Mouse (Mus musculus) stomach, embryonic 15.5 days (tissue): ENCODE results near the gene C87499. TPM values are rescaled to one million over a fixed set of nuclear protein-coding genes. Genes with fewer than 3 reads are reported as not detected.

Experiments used
- ATAC-seq: fragments of 200-750 bp; cut with Nextera tagmentation; 2 replicates; pipeline ENCODE4 v1.8.0; 2017; ENCODE audit warnings: low read depth, moderate number of reproducible peaks, moderate TSS enrichment; ENCODE audit not compliant: insufficient read depth, low FRiP score
- H3K27ac ChIP-seq: fragments of 300-500 bp; sonication (generic); 2 replicates; pipeline ENCODE4 v1.5.1; 2015; ENCODE audit warnings: mild to moderate bottlenecking, inconsistent platforms
- H3K27me3 ChIP-seq: fragments of 300-500 bp; sonication (generic); replicated peaks from 2 replicates; pipeline ENCODE4 v1.6.1; 2015; ENCODE audit warnings: inconsistent platforms
- H3K36me3 ChIP-seq: fragments of 300-500 bp; sonication (generic); 2 replicates; pipeline ENCODE4 v1.6.1; 2015; ENCODE audit warnings: inconsistent platforms
- H3K4me1 ChIP-seq: fragments of 300-500 bp; sonication (generic); 2 replicates; pipeline ENCODE4 v1.6.1; 2015; ENCODE audit warnings: inconsistent platforms
- H3K4me2 ChIP-seq: fragments of 300-500 bp; sonication (generic); 2 replicates; pipeline ENCODE4 v1.6.1; 2015; ENCODE audit warnings: mild to moderate bottlenecking, inconsistent platforms
- H3K4me3 ChIP-seq: fragments of 300-500 bp; sonication (generic); replicated peaks from 2 replicates; pipeline ENCODE4 v1.5.1; 2015; ENCODE audit warnings: inconsistent platforms
- H3K9ac ChIP-seq: fragments of 300-500 bp; sonication (generic); 2 replicates; pipeline ENCODE4 v1.6.1; 2015; ENCODE audit warnings: inconsistent platforms
- H3K9me3 ChIP-seq: fragments of 300-500 bp; sonication (generic); 2 replicates; pipeline ENCODE4 v1.6.1; 2016; ENCODE audit warnings: inconsistent platforms
- WGBS: fragments of 180-500 bp; shearing (Covaris S2); methylation state at CpG from one replicate; pipeline ENCODE4 v1.1.7; 2015; 5-methylcytosine and 5-hydroxymethylcytosine counted together
- polyA plus RNA-seq: library from polyadenylated mRNA; unstranded; fragments of >200 nt; fragmentation: Nextera tagmentation; extraction: Ambion mirVana; gene quantifications from 2 replicates; pipeline ENCODE4 v1.2.1, GENCODE M21; 2015

Gene C87499
- polyA plus RNA-seq, 1 experiment from 2014 or later = not detected

- Histone ChIP-seq H3K4me2 (no peak within 1 kb of the TSS), H3K9me3 (no peaks in the 10 kb centered on the region), H3K9ac (no peak within 1 kb of the TSS), H3K4me3 (no peak within 1 kb of the TSS), H3K27ac (no peak within 1 kb of the TSS), H3K36me3 (no peaks in the 10 kb centered on the region), H3K27me3 (no peaks in the 10 kb centered on the region), H3K4me1 (no peaks in the 10 kb centered on the region)
- no peak for ATAC-seq
- 79% methylated on average over 1 of the region's 1 CpGs for WGBS
These were observed 41.9 kb downstream of the C87499 start, which contains the start of gene Ifna9 for GRCm38 (mm10) chr4:88592285-88592684. Gene Ifna9, minus strand, starts transcription at chr4:88592385.

Other genes starting within 250 kb of the C87499 start
- gene Hacd4, start 195.5 kb downstream of the C87499 start, polyA plus RNA-seq = 12.0 and 13.4 TPM in 2 replicates
- gene Ifnb1, start 111.6 kb downstream of the C87499 start, polyA plus RNA-seq = not detected in 2 replicates
- gene Ifna15, start 76.2 kb downstream of the C87499 start, polyA plus RNA-seq = not detected in 2 replicates
- not detected in 2 replicates for gene Ifna14, start 62.6 kb downstream of the C87499 start, polyA plus RNA-seq
- not detected in 2 replicates for gene Ifna9, start 42.0 kb downstream of the C87499 start, polyA plus RNA-seq
- not detected in 2 replicates for gene Ifna12, start 31.0 kb downstream of the C87499 start, polyA plus RNA-seq
- gene Ifna13, start 10.0 kb upstream of the C87499 start, polyA plus RNA-seq = not detected in 2 replicates
- not detected in 2 replicates for gene Ifna16, start 42.5 kb upstream of the C87499 start, polyA plus RNA-seq
- gene Ifna2, start 49.5 kb upstream of the C87499 start, polyA plus RNA-seq = not detected in 2 replicates
- gene Ifnab, start 56.9 kb upstream of the C87499 start, polyA plus RNA-seq = not detected in 2 replicates
- 0.49 and 1.0 TPM in 2 replicates for gene Gm26566, start 87.4 kb upstream of the C87499 start, polyA plus RNA-seq
- gene Klhl9, start 88.1 kb upstream of the C87499 start, polyA plus RNA-seq = 87.8 and 88.8 TPM in 2 replicates
- not detected in 2 replicates for gene Gm13271, start 120.5 kb upstream of the C87499 start, polyA plus RNA-seq
- 0.23 and 0.33 TPM in 2 replicates for gene Gm13283, start 125.7 kb upstream of the C87499 start, polyA plus RNA-seq
- 0.30 and 0.70 TPM in 2 replicates for gene Gm13290, start 139.4 kb upstream of the C87499 start, polyA plus RNA-seq
- not detected in 2 replicates for gene Gm13289, start 142.5 kb upstream of the C87499 start, polyA plus RNA-seq
- 0.35 TPM in 1 of 2 replicates, not detected in the other for gene Gm13272, start 145.4 kb upstream of the C87499 start, polyA plus RNA-seq
- gene Ifnz, start 147.7 kb upstream of the C87499 start, polyA plus RNA-seq = 0.30 and 0.41 TPM in 2 replicates
- not detected in 2 replicates for gene Gm13276, start 151.3 kb upstream of the C87499 start, polyA plus RNA-seq
- not detected in 2 replicates for gene Gm13277, start 154.2 kb upstream of the C87499 start, polyA plus RNA-seq
- gene Gm13278, start 157.1 kb upstream of the C87499 start, polyA plus RNA-seq = not detected in 2 replicates
- not detected in 2 replicates for gene Gm13275, start 160.1 kb upstream of the C87499 start, polyA plus RNA-seq
- gene Gm13279, start 163.0 kb upstream of the C87499 start, polyA plus RNA-seq = not detected in 2 replicates
- gene Gm13285, start 165.3 kb upstream of the C87499 start, polyA plus RNA-seq = 0.94 and 1.3 TPM in 2 replicates
- gene Gm13287, start 168.8 kb upstream of the C87499 start, polyA plus RNA-seq = 0.41 TPM in 1 of 2 replicates, not detected in the other
- not detected in 2 replicates for gene Gm13288, start 171.1 kb upstream of the C87499 start, polyA plus RNA-seq
- not detected in 2 replicates for gene Ifna7, start 181.8 kb upstream of the C87499 start, polyA plus RNA-seq
- gene Ifna11, start 185.5 kb upstream of the C87499 start, polyA plus RNA-seq = not detected in 2 replicates
- not detected in 2 replicates for gene Ifna6, start 193.0 kb upstream of the C87499 start, polyA plus RNA-seq
- not detected in 2 replicates for gene Ifna5, start 201.1 kb upstream of the C87499 start, polyA plus RNA-seq
- not detected in 2 replicates for gene Ifna4, start 207.4 kb upstream of the C87499 start, polyA plus RNA-seq
- not detected in 2 replicates for gene Ifna1, start 215.7 kb upstream of the C87499 start, polyA plus RNA-seq
- gene Ifne, start 245.8 kb upstream of the C87499 start, polyA plus RNA-seq = not detected in 2 replicates